Mouse (Mus musculus): ENCODE data around the gene Gm28729. TPM values are rescaled to one million over a fixed set of nuclear protein-coding genes. Genes with fewer than 3 reads are reported as not detected.
"Not testable (repeated sequence)": the region's sequence is repeated elsewhere in the genome, so short reads cannot be mapped to it uniquely, and the experiment has no call there.

Gm28729 gene
- polyA plus RNA-seq, 1 experiment from 2014 or later = not detected

DNA sequence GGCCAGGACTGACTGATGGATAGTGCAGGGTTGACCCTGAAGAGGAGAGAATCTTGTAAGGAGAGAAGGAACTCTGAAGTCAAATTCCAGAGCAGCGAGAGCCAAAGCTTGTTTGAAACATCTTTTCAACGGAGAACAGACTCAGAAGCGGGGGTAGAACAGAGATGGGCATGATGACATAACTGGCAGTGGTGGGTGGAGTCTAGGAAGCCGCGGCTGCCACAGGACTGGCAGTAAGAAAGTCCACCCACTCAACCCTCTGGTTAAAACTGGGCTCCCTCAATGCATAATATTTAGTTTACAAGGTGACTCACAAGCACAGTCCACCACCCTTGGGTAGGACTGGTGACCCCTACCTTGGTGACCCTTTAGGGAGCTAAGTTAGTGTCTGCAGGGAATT is 9.3 kb downstream of the Gm28729 start:
- Histone ChIP-seq H3K27me3 (replicated peaks) (no peaks in the 10 kb centered on the region), H3K36me3 (no peaks in the 10 kb centered on the region), H3K9me3 (no peaks in the 10 kb centered on the region), H3K9ac (no peak overlapping the region), H3K4me1 (no peaks in the 10 kb centered on the region), H3K4me2 (replicated peaks) (no peak overlapping the region), H3K27ac (no peak overlapping the region), H3K4me3 (no peak overlapping the region)
- 91% methylated on average over 5 of the region's 5 CpGs for WGBS
- ATAC-seq (ENCODE audit: low FRiP score, low read depth) = no peak

DNA sequence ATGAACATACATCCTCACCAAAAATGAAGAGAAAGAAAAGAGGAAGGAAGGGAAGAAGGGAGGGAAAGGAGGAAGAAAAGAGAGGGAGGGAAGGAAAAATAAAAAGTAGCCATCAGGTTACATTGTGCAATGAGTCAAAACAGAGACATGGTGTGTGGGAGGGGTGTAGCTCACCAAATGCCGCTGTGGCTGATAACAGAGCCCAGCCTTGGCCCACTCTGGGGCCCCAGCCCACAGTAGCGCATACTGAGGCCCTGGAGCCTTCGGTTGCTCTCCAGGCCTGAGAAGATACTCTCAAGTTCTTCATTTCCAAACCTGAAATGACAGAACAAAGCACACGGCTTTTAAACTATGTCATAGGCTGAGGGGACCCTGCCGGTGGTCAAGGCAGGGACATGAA is 10.8 kb downstream of the Gm28729 start:
- Histone ChIP-seq H3K27me3 (replicated peaks) (no peaks in the 10 kb centered on the region), H3K9ac (no peak overlapping the region), H3K36me3 (no peaks in the 10 kb centered on the region), H3K27ac (no peak overlapping the region), H3K4me1 (no peaks in the 10 kb centered on the region), H3K4me3 (no peak overlapping the region), H3K4me2 (replicated peaks) (no peak overlapping the region), H3K9me3 (no peaks in the 10 kb centered on the region)
- ATAC-seq (ENCODE audit: low FRiP score, low read depth) = no peak
- 91% methylated on average over 5 of the region's 5 CpGs for WGBS

DNA sequence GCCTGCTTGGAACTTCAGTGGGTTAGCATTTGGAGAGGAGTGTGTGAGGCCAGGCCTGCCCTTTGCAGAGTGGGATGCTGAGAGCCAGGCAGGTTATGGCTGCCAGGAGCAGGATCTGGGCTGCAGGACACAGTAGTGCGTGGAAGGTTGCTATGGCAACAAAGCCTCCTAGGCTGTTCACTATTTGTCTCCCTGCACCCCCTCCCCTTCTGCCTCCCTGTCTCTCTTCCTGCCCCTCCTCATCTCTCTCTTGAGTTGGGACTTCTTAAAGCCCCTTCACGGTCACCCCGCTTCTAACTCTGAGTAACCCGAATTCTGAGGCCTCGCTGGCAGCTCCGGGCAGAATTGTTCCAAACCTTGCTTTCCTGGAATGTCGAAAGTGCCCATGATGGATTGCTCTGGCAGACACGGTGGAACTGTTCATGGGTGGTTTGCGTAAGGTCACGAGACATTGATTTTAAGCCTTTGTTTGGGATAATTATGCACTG is 19.0 kb downstream of the Gm28729 start:
- peak; percentile 94 for ATAC-seq (ENCODE audit: low FRiP score, low read depth)
- Histone ChIP-seq H3K4me2 (replicated peaks) (peak overlapping the region; percentile 54), H3K9me3 (no peaks in the 10 kb centered on the region), H3K36me3 (no peaks in the 10 kb centered on the region), H3K4me3 (no peak overlapping the region), H3K9ac (no peak overlapping the region), H3K4me1 (peaks cover 13% of the 10 kb centered on the region), H3K27ac (no peak overlapping the region), H3K27me3 (replicated peaks) (no peaks in the 10 kb centered on the region)
- WGBS = 13% methylated on average over 10 of the region's 10 CpGs

DNA sequence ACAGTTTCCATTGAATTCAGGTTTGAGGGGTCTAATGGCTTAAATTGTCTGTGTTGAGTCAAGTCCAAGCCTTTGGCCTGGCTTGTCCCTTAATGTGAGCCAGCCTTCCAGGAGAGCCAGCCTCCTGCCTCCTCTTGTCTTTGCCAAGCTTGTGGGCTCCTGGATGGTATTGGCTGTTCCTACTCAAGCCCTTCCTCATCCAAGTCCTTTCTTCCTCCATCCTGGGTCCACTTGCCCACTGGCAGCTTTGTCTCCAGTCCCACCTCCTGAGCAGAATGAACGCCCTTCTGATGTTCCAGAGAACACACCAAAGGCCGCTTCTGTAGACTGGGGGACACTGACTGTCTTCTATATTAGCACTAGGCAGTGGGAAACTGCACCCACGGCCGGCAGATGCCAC is 19.9 kb downstream of the Gm28729 start:
- peaks cover 13% of the 10 kb centered on the region for H3K4me1 ChIP-seq
- no peaks in the 10 kb centered on the region for H3K9me3 ChIP-seq
- H3K9ac ChIP-seq = no peak overlapping the region
- H3K36me3 ChIP-seq = no peaks in the 10 kb centered on the region
- H3K4me2 ChIP-seq (replicated peaks) = no peak overlapping the region
- no peak for ATAC-seq (ENCODE audit: low FRiP score, low read depth)
- H3K27me3 ChIP-seq (replicated peaks) = no peaks in the 10 kb centered on the region
- H3K4me3 ChIP-seq = no peak overlapping the region
- H3K27ac ChIP-seq = no peak overlapping the region
- WGBS = 91% methylated on average over 4 of the region's 4 CpGs

DNA sequence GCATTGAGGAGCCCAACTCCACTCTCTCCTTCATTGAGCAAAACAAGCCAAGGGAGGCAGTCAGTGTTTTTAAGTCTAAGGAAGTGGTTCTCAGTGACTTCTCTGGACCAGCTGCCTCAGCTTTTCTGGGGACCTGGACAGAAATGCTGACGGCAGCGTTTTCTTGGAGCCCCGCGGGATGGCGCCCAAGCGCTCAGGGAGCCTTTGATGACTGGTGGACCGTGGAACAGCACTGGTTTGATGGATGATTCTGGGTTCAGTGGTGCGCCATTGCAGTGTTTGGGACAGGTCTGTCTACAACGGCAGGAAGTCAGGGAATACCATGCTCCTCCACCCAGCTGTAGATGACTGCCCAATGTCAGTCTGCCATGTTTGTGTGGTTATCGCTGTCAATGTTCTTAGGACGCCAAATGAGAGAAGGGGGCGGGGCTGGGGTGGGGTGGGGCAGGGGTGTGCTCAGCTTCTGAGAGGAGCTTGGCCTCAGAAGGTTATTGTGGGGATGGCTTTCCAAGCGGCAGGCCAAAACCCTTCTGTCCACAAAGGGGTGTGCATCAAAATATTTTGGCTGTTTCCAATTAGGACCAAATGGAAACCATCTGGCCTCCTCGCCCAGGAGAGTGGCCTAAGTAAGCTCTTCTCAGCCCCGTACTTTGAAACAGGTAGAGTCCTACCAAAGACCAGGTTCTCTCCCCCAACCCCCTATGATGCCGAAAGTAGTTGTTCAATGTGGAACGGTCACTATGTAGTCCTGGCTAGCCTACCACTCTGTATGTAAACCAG is 20.8 kb downstream of the Gm28729 start:
- no peaks in the 10 kb centered on the region for H3K36me3 ChIP-seq
- 79% methylated on average over 17 of the region's 17 CpGs for WGBS
- H3K9me3 ChIP-seq = no peaks in the 10 kb centered on the region
- H3K4me1 ChIP-seq = peaks cover 13% of the 10 kb centered on the region
- no peak for ATAC-seq (ENCODE audit: low FRiP score, low read depth)
- H3K9ac ChIP-seq = no peak overlapping the region
- no peak overlapping the region for H3K4me2 ChIP-seq (replicated peaks)
- H3K27ac ChIP-seq = no peak overlapping the region
- H3K27me3 ChIP-seq (replicated peaks) = no peaks in the 10 kb centered on the region
- no peak overlapping the region for H3K4me3 ChIP-seq

DNA sequence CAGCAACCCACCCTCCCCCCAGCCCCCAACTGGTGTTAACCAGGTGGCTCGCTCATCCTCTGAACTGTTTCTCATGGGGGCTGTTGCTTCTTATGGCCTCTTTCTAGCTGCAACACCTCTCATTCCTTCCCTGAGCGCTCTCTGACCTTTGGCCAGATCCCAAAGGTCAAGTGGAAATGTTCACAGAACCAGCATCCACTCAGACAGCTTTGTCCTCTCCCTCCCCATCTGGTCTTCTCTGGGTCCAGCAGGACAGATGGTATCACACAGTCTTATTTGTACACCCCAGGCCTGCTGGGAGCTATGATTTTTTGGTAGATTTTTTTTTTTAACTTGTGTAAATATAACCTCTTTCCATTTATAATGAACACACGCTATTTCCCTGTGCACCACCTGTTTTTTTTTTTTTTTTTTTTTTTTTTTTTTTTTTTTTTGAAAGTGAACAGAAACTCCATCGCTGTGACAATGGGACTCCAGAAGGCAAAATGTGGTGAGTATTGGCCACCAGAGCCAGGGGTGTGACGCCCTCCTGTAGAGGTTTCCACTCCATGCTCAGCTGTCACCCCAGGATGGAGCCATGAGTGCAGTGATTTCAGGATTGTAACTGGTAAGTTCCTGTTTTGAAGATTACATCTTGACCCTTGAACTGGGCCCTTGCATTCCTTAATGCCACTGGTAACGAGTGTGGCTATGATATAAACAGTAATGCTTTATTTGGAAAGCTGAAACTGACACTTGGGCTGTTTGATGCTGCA is 22.0 kb downstream of the Gm28729 start:
- peaks cover 13% of the 10 kb centered on the region for H3K4me1 ChIP-seq
- no peaks in the 10 kb centered on the region for H3K9me3 ChIP-seq
- no peak overlapping the region for H3K4me2 ChIP-seq (replicated peaks)
- WGBS = 92% methylated on average over 6 of the region's 6 CpGs
- ATAC-seq (ENCODE audit: low FRiP score, low read depth) = no peak
- H3K27ac ChIP-seq = no peak overlapping the region
- no peaks in the 10 kb centered on the region for H3K36me3 ChIP-seq
- no peak overlapping the region for H3K9ac ChIP-seq
- no peaks in the 10 kb centered on the region for H3K27me3 ChIP-seq (replicated peaks)
- no peak overlapping the region for H3K4me3 ChIP-seq

DNA sequence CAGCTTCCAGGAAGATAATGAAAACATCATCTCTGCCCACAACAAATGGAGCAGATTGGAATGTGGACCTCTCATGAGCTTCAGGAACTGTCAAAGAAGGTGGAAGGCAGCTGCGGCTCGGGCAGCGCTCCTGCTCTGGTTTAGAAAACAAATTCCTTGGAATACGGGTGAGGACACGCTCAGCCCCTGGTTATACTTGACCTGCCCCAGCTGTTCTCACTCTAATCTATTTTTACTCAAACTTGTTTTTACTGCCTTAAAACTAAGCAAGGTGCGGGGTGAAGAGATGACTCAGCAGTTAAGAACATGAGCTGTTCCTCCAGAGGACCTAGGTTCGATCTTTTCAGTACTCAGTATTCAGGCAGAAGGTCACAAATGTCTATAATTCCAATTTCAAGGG is 23.8 kb downstream of the Gm28729 start:
- 84% methylated on average over 7 of the region's 7 CpGs for WGBS

DNA sequence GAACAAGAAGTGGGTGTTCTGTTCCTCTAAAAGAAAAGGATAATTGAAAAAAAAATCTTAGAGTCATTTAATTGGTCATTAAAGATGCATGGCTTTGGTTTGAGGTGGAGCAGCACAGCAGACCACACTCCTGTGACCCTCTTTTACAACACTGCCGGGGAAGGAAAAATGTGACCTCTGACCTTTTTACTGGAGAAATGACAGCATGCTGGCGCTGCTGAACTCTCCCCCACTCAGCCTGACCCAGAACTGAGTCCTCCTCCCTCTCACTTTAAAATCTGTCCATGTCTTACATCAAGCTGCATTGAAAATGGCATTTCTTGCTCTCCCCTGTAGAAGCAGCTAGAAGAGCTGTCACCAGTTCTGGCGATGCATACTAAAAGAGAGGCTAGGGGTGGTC is 31.9 kb downstream of the Gm28729 start:
- no peak overlapping the region for H3K9ac ChIP-seq
- no peaks in the 10 kb centered on the region for H3K9me3 ChIP-seq
- no peaks in the 10 kb centered on the region for H3K27me3 ChIP-seq (replicated peaks)
- no peaks in the 10 kb centered on the region for H3K36me3 ChIP-seq
- 9% methylated on average over 3 of the region's 3 CpGs for WGBS
- no peak overlapping the region for H3K4me3 ChIP-seq
- H3K4me1 ChIP-seq = 0 out of 2 replicates have a peak, but pooled peaks cover 7% of the 10 kb centered on the region
- H3K4me2 ChIP-seq (replicated peaks) = no peak overlapping the region
- H3K27ac ChIP-seq = no peak overlapping the region
- ATAC-seq (ENCODE audit: low FRiP score, low read depth) = no peak

More for the DNA sequence above, 23.8 kb downstream of the Gm28729 start:
- Histone ChIP-seq H3K4me3 (no peak overlapping the region), H3K9ac (no peak overlapping the region), H3K4me1 (peaks cover 8% of the 10 kb centered on the region), H3K27me3 (replicated peaks) (no peaks in the 10 kb centered on the region), H3K27ac (no peak overlapping the region), H3K4me2 (replicated peaks) (no peak overlapping the region), H3K36me3 (no peaks in the 10 kb centered on the region), H3K9me3 (no peaks in the 10 kb centered on the region)
- no peak for ATAC-seq (ENCODE audit: low FRiP score, low read depth)

DNA sequence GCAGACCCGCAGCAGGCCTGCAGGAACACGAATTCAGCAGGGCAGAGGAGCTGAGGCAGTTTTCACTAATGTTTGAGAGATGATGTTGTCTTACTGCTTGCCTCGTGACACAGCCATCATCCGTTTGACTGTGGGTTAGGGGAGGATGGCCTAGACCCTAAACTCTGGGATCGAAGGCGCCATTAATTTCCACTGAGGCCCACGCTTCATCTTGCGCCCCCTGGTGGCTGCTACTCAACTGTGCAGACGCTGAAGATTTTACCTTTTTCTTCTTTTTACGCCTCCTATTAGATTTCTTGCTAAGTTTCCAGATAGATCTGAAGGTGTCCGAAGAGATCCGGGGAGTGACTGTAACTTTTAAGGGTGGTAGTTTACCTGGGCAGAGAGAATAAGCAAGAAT is 33.3 kb downstream of the Gm28729 start:
- H3K27me3 ChIP-seq (replicated peaks) = no peaks in the 10 kb centered on the region
- H3K4me3 ChIP-seq = no peak overlapping the region
- 0 out of 2 replicates have a peak, but pooled peaks cover 7% of the 10 kb centered on the region for H3K4me1 ChIP-seq
- no peak overlapping the region for H3K4me2 ChIP-seq (replicated peaks)
- H3K27ac ChIP-seq = no peak overlapping the region
- 47% methylated on average over 12 of the region's 12 CpGs for WGBS
- H3K36me3 ChIP-seq = no peaks in the 10 kb centered on the region
- ATAC-seq (ENCODE audit: low FRiP score, low read depth) = no peak
- no peaks in the 10 kb centered on the region for H3K9me3 ChIP-seq
- no peak overlapping the region for H3K9ac ChIP-seq

DNA sequence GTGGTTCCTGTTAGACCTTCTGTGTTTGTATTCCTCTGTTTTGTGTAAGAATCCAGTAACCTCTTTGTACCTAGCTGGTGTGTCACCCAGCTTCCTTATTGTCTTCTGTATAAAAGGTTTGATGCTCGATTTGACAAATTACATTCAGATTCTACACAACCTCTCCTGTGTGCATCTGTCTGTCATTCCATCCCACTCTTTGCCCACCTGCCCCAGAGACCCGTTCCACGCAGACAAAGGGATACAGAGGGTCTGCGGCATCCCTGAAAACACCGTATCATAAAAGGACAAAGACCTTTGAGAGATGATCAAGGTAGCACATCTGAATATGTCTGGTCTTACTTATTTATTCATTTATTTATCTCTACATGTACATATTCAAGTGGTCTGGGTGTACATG is 37.2 kb downstream of the Gm28729 start:
- H3K27ac ChIP-seq; H3K27me3 ChIP-seq (replicated peaks); H3K4me1 ChIP-seq; H3K4me3 ChIP-seq; H3K9me3 ChIP-seq; H3K36me3 ChIP-seq; H3K9ac ChIP-seq; H3K4me2 ChIP-seq (replicated peaks); ATAC-seq (ENCODE audit: low FRiP score, low read depth): not testable (repeated sequence)
- 94% methylated on average over 5 of the region's 5 CpGs for WGBS

DNA sequence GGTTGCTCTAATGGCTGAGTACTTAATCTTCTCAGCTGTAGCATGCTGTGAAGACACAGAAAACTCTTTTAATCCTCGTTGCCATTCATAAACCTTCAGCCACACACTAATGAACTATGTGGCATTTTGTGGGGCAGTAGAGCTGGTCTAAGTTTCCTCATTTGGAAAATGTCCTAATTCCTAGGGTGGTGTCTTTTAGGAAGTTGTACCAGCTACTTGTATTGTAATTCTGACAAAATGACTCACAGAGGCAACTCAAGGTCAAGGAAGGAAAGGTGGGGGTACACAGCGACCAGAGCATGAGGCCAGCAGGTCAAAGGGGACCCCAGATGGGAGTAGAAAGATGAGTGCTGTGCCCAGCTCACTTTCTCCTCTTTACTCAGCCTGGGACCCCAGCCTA is 41.4 kb downstream of the Gm28729 start:
- H3K4me1 ChIP-seq = no peaks in the 10 kb centered on the region
- H3K4me3 ChIP-seq = no peak overlapping the region
- H3K36me3 ChIP-seq = no peaks in the 10 kb centered on the region
- H3K27me3 ChIP-seq (replicated peaks) = no peaks in the 10 kb centered on the region
- 70% methylated on average over 2 of the region's 2 CpGs for WGBS
- no peak overlapping the region for H3K4me2 ChIP-seq (replicated peaks)
- H3K9ac ChIP-seq = no peak overlapping the region
- H3K27ac ChIP-seq = no peak overlapping the region
- no peaks in the 10 kb centered on the region for H3K9me3 ChIP-seq
- ATAC-seq (ENCODE audit: low FRiP score, low read depth) = no peak

DNA sequence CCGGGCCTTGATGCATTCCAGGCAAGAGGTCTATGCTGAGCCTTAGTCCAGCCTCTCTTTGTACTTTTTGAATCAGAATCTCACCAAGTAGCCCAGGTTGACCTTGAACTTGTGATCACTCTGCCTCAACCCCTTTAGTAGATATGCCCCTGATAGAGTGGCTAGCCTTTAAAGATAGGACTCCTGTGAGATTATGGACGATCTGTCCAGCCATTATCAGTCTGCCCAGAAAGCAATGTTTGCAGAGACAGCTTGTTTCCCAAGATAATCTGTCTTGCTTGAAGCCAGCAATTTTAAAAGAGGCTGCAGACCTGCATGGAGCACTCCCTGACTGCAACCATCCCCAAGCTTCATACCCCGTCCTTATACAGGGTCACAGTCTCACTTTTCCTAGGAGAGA is 42.0 kb downstream of the Gm28729 start:
- Histone ChIP-seq H3K27ac (no peak overlapping the region), H3K27me3 (replicated peaks) (no peaks in the 10 kb centered on the region), H3K9me3 (no peaks in the 10 kb centered on the region), H3K36me3 (no peaks in the 10 kb centered on the region), H3K4me1 (no peaks in the 10 kb centered on the region), H3K4me2 (replicated peaks) (no peak overlapping the region), H3K4me3 (no peak overlapping the region), H3K9ac (no peak overlapping the region)
- no peak for ATAC-seq (ENCODE audit: low FRiP score, low read depth)
- 84% methylated on average over 3 of the region's 3 CpGs for WGBS
